Mouse (Mus musculus) liver, adult 2 months (tissue): ENCODE measurements around the gene Slc3a1.

Experiments
- CTCF ChIP-seq: fragments of 200-500 bp; IDR thresholded peaks from 2 replicates; pipeline ENCODE4 v1.5.1; 2011; ENCODE audit warnings: low read depth, low read length, control low read depth
- POLR2A ChIP-seq: fragments of 200-500 bp; IDR thresholded peaks from 2 replicates; pipeline ENCODE4 v1.6.1; 2011; ENCODE audit warnings: low read length, control low read depth; ENCODE audit not compliant: insufficient read depth; ENCODE audit errors: extremely low read depth

DNA sequence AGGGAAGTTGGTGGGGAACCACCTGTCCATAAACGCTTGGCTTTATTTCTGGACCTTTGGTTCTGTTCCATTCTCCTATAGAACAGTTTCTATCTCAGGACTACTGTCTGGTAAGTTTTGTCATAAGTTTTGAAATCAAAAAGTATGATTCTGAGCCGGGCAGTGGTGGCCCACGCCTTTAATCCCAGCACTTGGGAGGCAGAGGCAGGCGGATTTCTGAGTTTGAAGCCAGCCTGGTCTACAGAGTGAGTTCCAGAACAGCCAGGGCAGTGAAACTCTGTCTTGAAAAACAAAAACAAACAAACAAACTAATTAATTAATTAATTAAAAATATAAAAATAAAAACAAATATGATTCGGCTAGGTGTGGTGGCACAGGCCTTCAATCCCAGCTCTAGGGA lies 10.6 kb downstream of the Slc3a1 start:
- TF ChIP-seq CTCF: no peak
- no peak for TF ChIP-seq POLR2A
